Mouse (Mus musculus): ENCODE measurements at regions not wholly inside any gene's neighbourhood (a gene's known extent, or its start where the extent isn't known, plus 50 kb on each side); places are given as distances from the start of the nearest gene placed in this dataset.
A peak's percentile ranks its signal among the peaks of the same experiment; 100 is the strongest.

DNA sequence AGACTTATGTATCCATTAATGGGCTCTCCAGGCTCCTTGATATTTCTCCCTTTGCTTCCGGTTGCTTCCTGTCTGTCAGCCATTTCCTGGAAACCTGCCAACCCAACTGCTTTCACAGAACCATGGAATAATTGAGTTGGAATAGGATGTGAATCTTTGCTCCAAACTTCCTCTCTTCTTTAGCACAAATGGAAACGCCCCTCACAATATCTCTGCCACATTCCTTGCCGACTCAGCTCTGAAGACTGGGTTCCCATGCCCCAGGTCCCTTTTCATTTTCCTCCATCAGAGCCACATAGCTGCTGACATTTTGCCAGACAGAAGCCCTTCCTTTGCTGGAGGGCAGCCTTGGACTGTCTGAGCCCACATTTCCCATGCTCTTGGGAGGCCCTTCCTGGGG lies 147.5 kb upstream of the Lyplal1 start:
- peaks cover 10% of the 10 kb centered on the region for H3K4me1 ChIP-seq (ENCODE audit: control insufficient read depth, insufficient read depth, low read length)
- 22% methylated on average over 3 of the region's 3 CpGs for WGBS
- DNase-seq = no peak
- no peak overlapping the region for H3K4me3 ChIP-seq (replicated peaks; ENCODE audit: extremely low read depth, low read depth, low read length)
- no peak for TF ChIP-seq POLR2A (IDR thresholded peaks at IDR 0.05; ENCODE audit: borderline replicate concordance, extremely low read depth, low read depth, low read length)
- TF ChIP-seq CTCF (IDR thresholded peaks at IDR 0.05; ENCODE audit: insufficient read depth, low read length) = no peak

GRCm38 (mm10) chr1:186263955-186264354 lies 146.8 kb upstream of the Lyplal1 start:
- 24% methylated on average over 7 of the region's 7 CpGs for WGBS
- peaks cover 10% of the 10 kb centered on the region for H3K4me1 ChIP-seq (ENCODE audit: control insufficient read depth, insufficient read depth, low read length)
- TF ChIP-seq POLR2A (IDR thresholded peaks at IDR 0.05; ENCODE audit: borderline replicate concordance, extremely low read depth, low read depth, low read length) (no peak), CTCF (IDR thresholded peaks at IDR 0.05; ENCODE audit: insufficient read depth, low read length) (no peak)
- no peak overlapping the region for H3K4me3 ChIP-seq (replicated peaks; ENCODE audit: extremely low read depth, low read depth, low read length)
- DNase-seq = no peak

DNA sequence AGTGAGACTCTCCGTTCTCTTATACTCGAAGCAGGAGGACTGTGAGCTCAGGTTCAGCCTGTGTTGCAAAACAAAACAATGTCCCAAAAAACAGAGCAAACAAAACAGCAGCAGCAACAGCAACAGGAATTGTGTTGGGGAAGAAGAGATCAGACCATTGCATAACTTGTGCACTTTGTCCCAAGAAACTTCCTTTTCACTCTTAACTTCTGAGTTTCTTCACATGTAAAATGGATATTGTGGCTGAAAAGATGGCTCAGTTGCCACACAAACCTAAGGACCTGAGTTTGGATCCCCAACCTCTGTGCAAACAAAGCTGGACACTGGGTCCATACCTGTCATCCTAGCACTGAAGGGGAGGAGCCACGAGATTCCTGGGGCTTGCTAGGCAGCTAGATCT lies 146.1 kb upstream of the Lyplal1 start:
- WGBS = 58% methylated on average over 3 of the region's 3 CpGs
- no peak for TF ChIP-seq CTCF (IDR thresholded peaks at IDR 0.05; ENCODE audit: insufficient read depth, low read length)
- no peak overlapping the region for H3K4me3 ChIP-seq (replicated peaks; ENCODE audit: extremely low read depth, low read depth, low read length)
- no peak for DNase-seq
- peaks cover 10% of the 10 kb centered on the region for H3K4me1 ChIP-seq (ENCODE audit: control insufficient read depth, insufficient read depth, low read length)

GRCm38 (mm10) chr1:186262040-186262439 lies 144.9 kb upstream of the Lyplal1 start:
- Histone ChIP-seq H3K4me1 (ENCODE audit: control insufficient read depth, insufficient read depth, low read length) (peaks cover 10% of the 10 kb centered on the region), H3K4me3 (replicated peaks; ENCODE audit: extremely low read depth, low read depth, low read length) (no peak overlapping the region)
- no peak for DNase-seq
- 66% methylated on average over 6 of the region's 6 CpGs for WGBS
- TF ChIP-seq POLR2A (IDR thresholded peaks at IDR 0.05; ENCODE audit: borderline replicate concordance, extremely low read depth, low read depth, low read length) = no peak
- no peak for TF ChIP-seq CTCF (IDR thresholded peaks at IDR 0.05; ENCODE audit: insufficient read depth, low read length)

DNA sequence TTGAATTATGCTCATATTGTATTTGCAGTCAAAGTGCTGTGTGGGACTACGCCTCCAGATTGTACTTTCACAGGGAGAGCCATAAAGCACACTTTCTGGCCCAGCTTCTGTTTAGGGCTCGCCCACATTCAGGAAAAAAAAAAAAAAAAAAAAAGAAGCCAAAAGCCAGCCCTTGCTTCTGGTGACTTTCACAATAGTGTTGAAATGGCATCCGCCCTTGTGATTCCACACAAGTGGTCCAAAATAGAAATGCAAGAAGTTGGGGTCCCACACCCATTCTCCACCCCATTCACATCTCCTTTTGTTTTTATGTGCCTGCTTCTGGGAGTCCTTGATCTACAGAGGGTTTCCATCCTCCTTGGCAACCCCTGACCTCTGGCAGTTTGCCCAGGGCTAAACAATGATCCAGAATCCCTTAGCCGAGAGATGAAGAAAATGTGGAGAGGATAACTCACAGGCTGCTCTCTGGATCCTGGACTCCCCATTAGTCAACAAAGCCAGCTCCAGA lies 144.3 kb upstream of the Lyplal1 start:
- no peak for TF ChIP-seq POLR2A (IDR thresholded peaks at IDR 0.05; ENCODE audit: borderline replicate concordance, extremely low read depth, low read depth, low read length)
- TF ChIP-seq CTCF (IDR thresholded peaks at IDR 0.05; ENCODE audit: insufficient read depth, low read length) = no peak
- Histone ChIP-seq H3K4me3 (replicated peaks; ENCODE audit: extremely low read depth, low read depth, low read length) (no peak overlapping the region), H3K4me1 (ENCODE audit: control insufficient read depth, insufficient read depth, low read length) (peaks cover 10% of the 10 kb centered on the region)
- 12% methylated on average over 4 of the region's 4 CpGs for WGBS
- DNase-seq = peak; percentile 61

GRCm38 (mm10) chr1:186257611-186258010 lies 140.5 kb upstream of the Lyplal1 start:
- TF ChIP-seq POLR2A (IDR thresholded peaks at IDR 0.05; ENCODE audit: borderline replicate concordance, extremely low read depth, low read depth, low read length) = no peak
- no peak for TF ChIP-seq CTCF (IDR thresholded peaks at IDR 0.05; ENCODE audit: insufficient read depth, low read length)
- H3K4me3 ChIP-seq (replicated peaks; ENCODE audit: extremely low read depth, low read depth, low read length) = no peak overlapping the region
- WGBS = 80% methylated on average over 1 of the region's 1 CpGs
- no peak for DNase-seq
- peaks cover 4% of the 10 kb centered on the region for H3K4me1 ChIP-seq (ENCODE audit: control insufficient read depth, insufficient read depth, low read length)

DNA sequence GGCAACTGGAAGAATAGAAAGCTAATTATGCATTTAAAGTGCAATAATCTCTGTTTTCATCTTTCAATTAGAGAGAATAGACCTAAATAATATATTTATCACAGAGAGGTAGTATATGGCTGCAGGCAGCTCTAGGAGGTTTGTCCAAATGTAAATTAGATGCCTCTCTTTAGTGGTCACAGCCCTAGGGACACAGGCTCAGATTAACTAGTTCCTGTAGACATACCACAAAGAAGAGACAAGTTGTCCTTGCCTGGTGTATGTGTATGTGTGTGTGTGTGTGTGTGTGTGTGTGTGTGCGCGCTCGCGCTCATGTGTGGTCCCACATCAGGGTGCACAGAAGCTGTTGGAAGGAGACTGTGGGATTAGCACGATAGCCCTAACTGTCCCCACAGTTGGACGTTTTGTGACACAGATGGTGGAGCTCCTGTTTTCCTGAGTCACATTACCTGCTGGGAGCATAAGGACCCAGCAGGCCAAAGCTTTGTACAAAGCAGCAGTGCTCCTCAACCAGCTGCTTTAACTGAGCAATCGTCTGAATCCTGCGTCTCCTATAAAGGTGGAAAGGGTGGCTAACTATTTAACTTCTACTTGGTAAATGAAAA lies 138.5 kb upstream of the Lyplal1 start:
- 87% methylated on average over 8 of the region's 8 CpGs for WGBS
- TF ChIP-seq CTCF (IDR thresholded peaks at IDR 0.05; ENCODE audit: insufficient read depth, low read length) = no peak
- TF ChIP-seq POLR2A (IDR thresholded peaks at IDR 0.05; ENCODE audit: borderline replicate concordance, extremely low read depth, low read depth, low read length) = no peak
- Histone ChIP-seq H3K4me3 (replicated peaks; ENCODE audit: extremely low read depth, low read depth, low read length) (no peak overlapping the region), H3K4me1 (ENCODE audit: control insufficient read depth, insufficient read depth, low read length) (no peaks in the 10 kb centered on the region)
- no peak for DNase-seq

DNA sequence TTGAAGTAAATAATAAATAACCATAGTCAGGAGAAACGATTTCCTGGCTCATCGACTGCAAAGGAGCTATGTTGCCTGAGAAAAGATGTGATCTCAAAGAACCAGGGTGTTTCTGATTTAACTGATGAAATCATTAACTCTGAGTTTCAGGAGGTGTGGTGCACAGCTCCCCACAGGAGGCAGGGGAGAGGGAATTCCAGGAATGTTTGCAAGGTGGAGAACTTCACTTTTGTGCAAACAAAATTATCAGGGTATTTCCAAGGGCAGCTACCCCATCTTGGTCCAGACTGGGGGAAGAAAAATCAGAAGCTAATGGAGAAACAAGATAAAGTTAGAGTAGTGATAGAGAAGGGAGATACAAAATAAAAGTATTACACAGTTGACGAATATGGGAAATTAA lies 137.4 kb upstream of the Lyplal1 start:
- 29% methylated on average over 3 of the region's 3 CpGs for WGBS
- no peak for TF ChIP-seq CTCF (IDR thresholded peaks at IDR 0.05; ENCODE audit: insufficient read depth, low read length)
- no peak for TF ChIP-seq POLR2A (IDR thresholded peaks at IDR 0.05; ENCODE audit: borderline replicate concordance, extremely low read depth, low read depth, low read length)
- DNase-seq = no peak

GRCm38 (mm10) chr1:186252551-186252950 lies 135.4 kb upstream of the Lyplal1 start:
- 55% methylated on average over 4 of the region's 4 CpGs for WGBS
- no peak overlapping the region for H3K4me3 ChIP-seq (replicated peaks; ENCODE audit: extremely low read depth, low read depth, low read length)
- DNase-seq = no peak
- peaks cover 4% of the 10 kb centered on the region; the same call in 1 of the 2 replicates for H3K4me1 ChIP-seq (ENCODE audit: control insufficient read depth, insufficient read depth, low read length)
- no peak for TF ChIP-seq CTCF (IDR thresholded peaks at IDR 0.05; ENCODE audit: insufficient read depth, low read length)
- TF ChIP-seq POLR2A (IDR thresholded peaks at IDR 0.05; ENCODE audit: borderline replicate concordance, extremely low read depth, low read depth, low read length) = no peak

More for the DNA sequence above, 137.4 kb upstream of the Lyplal1 start:
- Histone ChIP-seq H3K4me3 (replicated peaks; ENCODE audit: extremely low read depth, low read depth, low read length) (no peak overlapping the region), H3K4me1 (ENCODE audit: control insufficient read depth, insufficient read depth, low read length) (peaks cover under 1% of the 10 kb centered on the region; the same call in 1 of the 2 replicates)

GRCm38 (mm10) chr1:186250316-186250715 lies 133.2 kb upstream of the Lyplal1 start:
- no peak for TF ChIP-seq CTCF (IDR thresholded peaks at IDR 0.05; ENCODE audit: insufficient read depth, low read length)
- no peak for TF ChIP-seq POLR2A (IDR thresholded peaks at IDR 0.05; ENCODE audit: borderline replicate concordance, extremely low read depth, low read depth, low read length)
- H3K4me1 ChIP-seq (ENCODE audit: control insufficient read depth, insufficient read depth, low read length) = peaks cover 4% of the 10 kb centered on the region
- DNase-seq = no peak
- no peak overlapping the region for H3K4me3 ChIP-seq (replicated peaks; ENCODE audit: extremely low read depth, low read depth, low read length)
- WGBS = 32% methylated on average over 4 of the region's 4 CpGs

Data from lung, adult 2 months (tissue).